Mouse (Mus musculus): Measurements from ENCODE around the gene Rpl23a. TPM values are rescaled to one million over a fixed set of nuclear protein-coding genes. Genes with fewer than 3 reads are reported as not detected.

Rpl23a gene
- polyA plus RNA-seq, 1 experiment = 299 TPM

- no peak for TF ChIP-seq CTCF (IDR thresholded peaks at IDR 0.05; ENCODE audit: control insufficient read depth, insufficient read depth, low read length)
- TF ChIP-seq POLR2A (IDR thresholded peaks at IDR 0.05; ENCODE audit: borderline replicate concordance, control insufficient read depth, low read depth, low read length) = no peak
- 91% methylated on average over 6 of the region's 6 CpGs for WGBS
Observed at GRCm38 (mm10) chr11:78156156-78156699, 27.2 kb downstream of the Rpl23a start.

GRCm38 (mm10) chr11:78155674-78156073, 27.7 kb downstream of the Rpl23a start:
- Histone ChIP-seq H3K4me3 (replicated peaks; ENCODE audit: control insufficient read depth, low read depth, low read length) (no peak overlapping the region), H3K27ac (ENCODE audit: control insufficient read depth, insufficient read depth, low read depth, low read length, poor library complexity) (no peak overlapping the region), H3K4me1 (ENCODE audit: control insufficient read depth, insufficient read depth, low read length) (no peaks in the 10 kb centered on the region)
- TF ChIP-seq POLR2A (IDR thresholded peaks at IDR 0.05; ENCODE audit: borderline replicate concordance, control insufficient read depth, low read depth, low read length) (no peak), CTCF (IDR thresholded peaks at IDR 0.05; ENCODE audit: control insufficient read depth, insufficient read depth, low read length) (no peak)
- WGBS = 87% methylated on average over 5 of the region's 5 CpGs

More at GRCm38 (mm10) chr11:78156156-78156699, 27.2 kb downstream of the Rpl23a start:
- no peak overlapping the region for H3K27ac ChIP-seq (ENCODE audit: control insufficient read depth, insufficient read depth, low read depth, low read length, poor library complexity)
- H3K4me1 ChIP-seq (ENCODE audit: control insufficient read depth, insufficient read depth, low read length) = no peaks in the 10 kb centered on the region
- no peak overlapping the region for H3K4me3 ChIP-seq (replicated peaks; ENCODE audit: control insufficient read depth, low read depth, low read length)

GRCm38 (mm10) chr11:78153778-78154177, 29.6 kb downstream of the Rpl23a start:
- no peak for TF ChIP-seq CTCF (IDR thresholded peaks at IDR 0.05; ENCODE audit: control insufficient read depth, insufficient read depth, low read length)
- TF ChIP-seq POLR2A (IDR thresholded peaks at IDR 0.05; ENCODE audit: borderline replicate concordance, control insufficient read depth, low read depth, low read length) = no peak
- H3K27ac ChIP-seq (ENCODE audit: control insufficient read depth, insufficient read depth, low read depth, low read length, poor library complexity) = no peak overlapping the region
- H3K4me1 ChIP-seq (ENCODE audit: control insufficient read depth, insufficient read depth, low read length) = no peaks in the 10 kb centered on the region
- no peak overlapping the region for H3K4me3 ChIP-seq (replicated peaks; ENCODE audit: control insufficient read depth, low read depth, low read length)
- WGBS = 94% methylated on average over 13 of the region's 13 CpGs

- no peak overlapping the region for H3K27ac ChIP-seq (ENCODE audit: control insufficient read depth, insufficient read depth, low read depth, low read length, poor library complexity)
- no peak overlapping the region for H3K4me3 ChIP-seq (replicated peaks; ENCODE audit: control insufficient read depth, low read depth, low read length)
- TF ChIP-seq CTCF (IDR thresholded peaks at IDR 0.05; ENCODE audit: control insufficient read depth, insufficient read depth, low read length) = no peak
- TF ChIP-seq POLR2A (IDR thresholded peaks at IDR 0.05; ENCODE audit: borderline replicate concordance, control insufficient read depth, low read depth, low read length) = no peak
- H3K4me1 ChIP-seq (ENCODE audit: control insufficient read depth, insufficient read depth, low read length) = no peaks in the 10 kb centered on the region
- 89% methylated on average over 9 of the region's 9 CpGs for WGBS
Observed at GRCm38 (mm10) chr11:78152299-78153231, 30.8 kb downstream of the Rpl23a start.

- Histone ChIP-seq H3K4me3 (replicated peaks; ENCODE audit: control insufficient read depth, low read depth, low read length) (no peak overlapping the region), H3K4me1 (ENCODE audit: control insufficient read depth, insufficient read depth, low read length) (no peaks in the 10 kb centered on the region), H3K27ac (ENCODE audit: control insufficient read depth, insufficient read depth, low read depth, low read length, poor library complexity) (no peak overlapping the region)
- peak; percentile 69 for TF ChIP-seq CTCF (IDR thresholded peaks at IDR 0.05; ENCODE audit: control insufficient read depth, insufficient read depth, low read length)
- no peak for TF ChIP-seq POLR2A (IDR thresholded peaks at IDR 0.05; ENCODE audit: borderline replicate concordance, control insufficient read depth, low read depth, low read length)
- 28% methylated on average over 1 of the region's 1 CpGs for WGBS
Observed at GRCm38 (mm10) chr11:78151161-78151560, 32.2 kb downstream of the Rpl23a start.

- Histone ChIP-seq H3K4me3 (replicated peaks; ENCODE audit: control insufficient read depth, low read depth, low read length) (no peak overlapping the region), H3K4me1 (ENCODE audit: control insufficient read depth, insufficient read depth, low read length) (no peaks in the 10 kb centered on the region), H3K27ac (ENCODE audit: control insufficient read depth, insufficient read depth, low read depth, low read length, poor library complexity) (no peak overlapping the region)
- TF ChIP-seq POLR2A (IDR thresholded peaks at IDR 0.05; ENCODE audit: borderline replicate concordance, control insufficient read depth, low read depth, low read length) = no peak
- TF ChIP-seq CTCF (IDR thresholded peaks at IDR 0.05; ENCODE audit: control insufficient read depth, insufficient read depth, low read length) = no peak
- 82% methylated on average over 6 of the region's 6 CpGs for WGBS
Observed at GRCm38 (mm10) chr11:78146707-78147543, 36.5 kb downstream of the Rpl23a start.

- Histone ChIP-seq H3K4me3 (replicated peaks; ENCODE audit: control insufficient read depth, low read depth, low read length) (no peak overlapping the region), H3K27ac (ENCODE audit: control insufficient read depth, insufficient read depth, low read depth, low read length, poor library complexity) (no peak overlapping the region), H3K4me1 (ENCODE audit: control insufficient read depth, insufficient read depth, low read length) (no peaks in the 10 kb centered on the region)
- TF ChIP-seq POLR2A (IDR thresholded peaks at IDR 0.05; ENCODE audit: borderline replicate concordance, control insufficient read depth, low read depth, low read length) = no peak
- peak; percentile 22; the same call in 1 of the 2 replicates for TF ChIP-seq CTCF (IDR thresholded peaks at IDR 0.05; ENCODE audit: control insufficient read depth, insufficient read depth, low read length)
- WGBS = 87% methylated on average over 5 of the region's 5 CpGs
Observed at GRCm38 (mm10) chr11:78146168-78146567, 37.2 kb downstream of the Rpl23a start.

- 99% methylated on average over 2 of the region's 2 CpGs for WGBS
- Histone ChIP-seq H3K4me1 (ENCODE audit: control insufficient read depth, insufficient read depth, low read length) (no peaks in the 10 kb centered on the region), H3K27ac (ENCODE audit: control insufficient read depth, insufficient read depth, low read depth, low read length, poor library complexity) (no peak overlapping the region), H3K4me3 (replicated peaks; ENCODE audit: control insufficient read depth, low read depth, low read length) (no peak overlapping the region)
- no peak for TF ChIP-seq CTCF (IDR thresholded peaks at IDR 0.05; ENCODE audit: control insufficient read depth, insufficient read depth, low read length)
- no peak for TF ChIP-seq POLR2A (IDR thresholded peaks at IDR 0.05; ENCODE audit: borderline replicate concordance, control insufficient read depth, low read depth, low read length)
Observed at GRCm38 (mm10) chr11:78143520-78143919, 39.9 kb downstream of the Rpl23a start.

All from bone marrow, adult 2 months (tissue).